Mouse (Mus musculus) forebrain, embryonic 14.5 days (tissue): ENCODE data around the gene Cpne2. TPM values are rescaled to one million over a fixed set of nuclear protein-coding genes. Genes with fewer than 3 reads are reported as not detected.
A peak's percentile ranks its signal among the peaks of the same experiment; 100 is the strongest.

Source experiments
- ATAC-seq: fragments of 200-750 bp; cut with Nextera tagmentation; 2 replicates; pipeline ENCODE4 v1.8.0; 2017; ENCODE audit warnings: mild to moderate bottlenecking, moderate library complexity
- DNase-seq: peaks from one replicate; pipeline ENCODE4 v3.0.0-alpha.2; 2015; ENCODE audit warnings: low spot score
- H3K27ac ChIP-seq: fragments of 300-500 bp; sonication (generic); 2 replicates; pipeline ENCODE4 v1.5.1; 2014; ENCODE audit warnings: low read depth, mild to moderate bottlenecking, control low read depth, low read length, moderate library complexity
- H3K27me3 ChIP-seq: fragments of 300-500 bp; sonication (generic); replicated peaks from 2 replicates; pipeline ENCODE4 v1.6.1; 2014; ENCODE audit warnings: low read length, control low read depth, mixed read lengths; ENCODE audit not compliant: control insufficient read depth, insufficient read depth
- H3K36me3 ChIP-seq: fragments of 300-500 bp; sonication (generic); 2 replicates; pipeline ENCODE4 v1.6.1; 2014; ENCODE audit warnings: low read length, control low read depth; ENCODE audit not compliant: control insufficient read depth, insufficient read depth
- H3K4me1 ChIP-seq: fragments of 300-500 bp; sonication (generic); 2 replicates; pipeline ENCODE4 v1.6.1; 2014; ENCODE audit warnings: antibody characterized with exemption, low read length, control low read depth; ENCODE audit not compliant: control insufficient read depth, insufficient read depth
- H3K4me2 ChIP-seq: fragments of 300-500 bp; sonication (generic); 2 replicates; pipeline ENCODE4 v1.6.1; 2014; ENCODE audit warnings: mild to moderate bottlenecking, control low read depth, low read length
- H3K4me3 ChIP-seq: fragments of 300-500 bp; sonication (generic); 2 replicates; pipeline ENCODE4 v1.5.1; 2014; ENCODE audit warnings: low read depth, low read length, control low read depth
- H3K9ac ChIP-seq: fragments of 300-500 bp; sonication (generic); 2 replicates; pipeline ENCODE4 v1.6.1; 2014; ENCODE audit warnings: mild to moderate bottlenecking, low read length, control low read depth, moderate library complexity
- H3K9me3 ChIP-seq: fragments of 300-500 bp; sonication (generic); replicated peaks from 2 replicates; pipeline ENCODE4 v1.6.1; 2016; ENCODE audit warnings: low read length, control low read depth, mixed read lengths; ENCODE audit not compliant: control insufficient read depth
- WGBS: fragments of 180-500 bp; shearing (Covaris S2); extraction: QIAGEN DNeasy Blood & Tissue Kit; methylation state at CpG from one replicate; pipeline ENCODE4 v1.1.7; 2014; 5-methylcytosine and 5-hydroxymethylcytosine counted together
- polyA plus RNA-seq: library from polyadenylated mRNA; unstranded; fragments of >200 nt; fragmentation: Nextera tagmentation; extraction: Ambion mirVana; gene quantifications from 2 replicates; pipeline ENCODE4 v1.2.1, GENCODE M21; 2014

The Cpne2 gene
- polyA plus RNA-seq, 1 experiment from 2014 or later = 18.0 TPM

- no peaks in the 10 kb centered on the region for H3K9me3 ChIP-seq
- no peaks in the 10 kb centered on the region for H3K4me1 ChIP-seq
- WGBS = 77% methylated on average over 8 of the region's 8 CpGs
- H3K27me3 ChIP-seq = no peaks in the 10 kb centered on the region
- no peak overlapping the region for H3K9ac ChIP-seq
- H3K4me2 ChIP-seq = no peak overlapping the region
- H3K4me3 ChIP-seq = no peak overlapping the region
- ATAC-seq (no peak), DNase-seq (no peak)
- no peak overlapping the region for H3K27ac ChIP-seq
- H3K36me3 ChIP-seq = no peaks in the 10 kb centered on the region
Measured at GRCm38 (mm10) chr8:94543981-94544380, 11.2 kb downstream of the Cpne2 start.

GRCm38 (mm10) chr8:94549041-94549440 lies 16.3 kb downstream of the Cpne2 start:
- no peak overlapping the region; the same call in 1 of the 2 replicates for H3K27ac ChIP-seq
- H3K4me3 ChIP-seq = no peak overlapping the region
- no peak overlapping the region for H3K9ac ChIP-seq
- 59% methylated on average over 5 of the region's 5 CpGs for WGBS
- no peaks in the 10 kb centered on the region for H3K9me3 ChIP-seq
- no peak for DNase-seq
- H3K36me3 ChIP-seq = no peaks in the 10 kb centered on the region
- no peak for ATAC-seq
- H3K27me3 ChIP-seq = no peaks in the 10 kb centered on the region
- H3K4me2 ChIP-seq = no peak overlapping the region
- H3K4me1 ChIP-seq = peaks cover 20% of the 10 kb centered on the region

GRCm38 (mm10) chr8:94549482-94549881 lies 16.7 kb downstream of the Cpne2 start:
- H3K9ac ChIP-seq = no peak overlapping the region
- 41% methylated on average over 5 of the region's 5 CpGs for WGBS
- no peak overlapping the region for H3K4me3 ChIP-seq
- H3K4me2 ChIP-seq = no peak overlapping the region
- no peak overlapping the region; the same call in 1 of the 2 replicates for H3K27ac ChIP-seq
- H3K9me3 ChIP-seq = no peaks in the 10 kb centered on the region
- H3K4me1 ChIP-seq = peaks cover 20% of the 10 kb centered on the region
- ATAC-seq (no peak), DNase-seq (no peak)
- H3K27me3 ChIP-seq = no peaks in the 10 kb centered on the region
- no peaks in the 10 kb centered on the region for H3K36me3 ChIP-seq

- Histone ChIP-seq H3K27me3 (no peaks in the 10 kb centered on the region), H3K27ac (no peak overlapping the region), H3K4me3 (no peak overlapping the region), H3K4me1 (peaks cover 20% of the 10 kb centered on the region), H3K4me2 (no peak overlapping the region), H3K9ac (no peak overlapping the region), H3K9me3 (no peaks in the 10 kb centered on the region), H3K36me3 (no peaks in the 10 kb centered on the region)
- DNase-seq (no peak), ATAC-seq (no peak)
- 92% methylated on average over 5 of the region's 5 CpGs for WGBS
Measured at GRCm38 (mm10) chr8:94549998-94550397, 17.2 kb downstream of the Cpne2 start.

GRCm38 (mm10) chr8:94551471-94552422 lies 19.0 kb downstream of the Cpne2 start:
- H3K36me3 ChIP-seq = no peaks in the 10 kb centered on the region
- H3K9me3 ChIP-seq = no peaks in the 10 kb centered on the region
- H3K27ac ChIP-seq = peak overlapping the region; percentile 84
- DNase-seq (peak; percentile 94), ATAC-seq (peak; percentile 87)
- no peak overlapping the region for H3K4me3 ChIP-seq
- 0 out of 2 replicates have a peak overlapping the region, but pooled peaks have one; percentile 7 for H3K4me2 ChIP-seq
- WGBS = 22% methylated on average over 17 of the region's 17 CpGs
- H3K9ac ChIP-seq = peak overlapping the region; percentile 40
- no peaks in the 10 kb centered on the region for H3K27me3 ChIP-seq
- peaks cover 20% of the 10 kb centered on the region for H3K4me1 ChIP-seq

- no peak for ATAC-seq
- H3K27ac ChIP-seq = peak overlapping the region; percentile 84; the same call in 1 of the 2 replicates
Measured at GRCm38 (mm10) chr8:94552696-94553095, 19.9 kb downstream of the Cpne2 start.

GRCm38 (mm10) chr8:94557281-94557680 lies 24.5 kb downstream of the Cpne2 start:
- 77% methylated on average over 3 of the region's 3 CpGs for WGBS
- Histone ChIP-seq H3K36me3 (no peaks in the 10 kb centered on the region), H3K27me3 (no peaks in the 10 kb centered on the region), H3K4me3 (no peak overlapping the region), H3K9me3 (no peaks in the 10 kb centered on the region), H3K9ac (no peak overlapping the region), H3K4me2 (no peak overlapping the region), H3K4me1 (peaks cover 5% of the 10 kb centered on the region), H3K27ac (no peak overlapping the region)
- no peak for ATAC-seq
- no peak for DNase-seq

More at GRCm38 (mm10) chr8:94552696-94553095, 19.9 kb downstream of the Cpne2 start:
- Histone ChIP-seq H3K9me3 (no peaks in the 10 kb centered on the region), H3K4me1 (peaks cover 20% of the 10 kb centered on the region), H3K9ac (no peak overlapping the region), H3K27me3 (no peaks in the 10 kb centered on the region), H3K4me3 (no peak overlapping the region), H3K36me3 (no peaks in the 10 kb centered on the region), H3K4me2 (no peak overlapping the region)
- DNase-seq = no peak
- 85% methylated on average over 2 of the region's 2 CpGs for WGBS

- Histone ChIP-seq H3K4me3 (no peak overlapping the region), H3K36me3 (no peaks in the 10 kb centered on the region), H3K27ac (peak overlapping the region; percentile 39; the same call in 1 of the 2 replicates), H3K4me1 (peaks cover 5% of the 10 kb centered on the region), H3K9ac (no peak overlapping the region), H3K27me3 (no peaks in the 10 kb centered on the region), H3K9me3 (no peaks in the 10 kb centered on the region), H3K4me2 (no peak overlapping the region)
- DNase-seq (peak; percentile 65), ATAC-seq (peak; percentile 80)
- WGBS = 24% methylated on average over 5 of the region's 5 CpGs
Measured at GRCm38 (mm10) chr8:94561256-94561655, 28.5 kb downstream of the Cpne2 start.

- Histone ChIP-seq H3K9me3 (no peaks in the 10 kb centered on the region), H3K4me2 (no peak overlapping the region), H3K9ac (no peak overlapping the region), H3K27ac (no peak overlapping the region), H3K4me3 (no peak overlapping the region), H3K27me3 (no peaks in the 10 kb centered on the region), H3K36me3 (no peaks in the 10 kb centered on the region), H3K4me1 (peaks cover 22% of the 10 kb centered on the region)
- no peak for ATAC-seq
- DNase-seq = no peak
Measured at GRCm38 (mm10) chr8:94564421-94564820, 31.6 kb downstream of the Cpne2 start.
